Mouse (Mus musculus) central nervous system, embryonic 18 days (tissue): ENCODE measurements around the gene AC153137.1. TPM values are rescaled to one million over a fixed set of nuclear protein-coding genes. Genes with fewer than 3 reads are reported as not detected.

Experiments
- polyA plus RNA-seq: library from polyadenylated mRNA; depleted of rRNA; stranded (reverse); fragments of >200 nt; gene quantifications from 2 replicates; pipeline ENCODE4 v1.2.3, GENCODE M21; 2012; rRNA removed

The AC153137.1 gene
- polyA plus RNA-seq, result not detected in 2 replicates

GRCm38 (mm10) chr1:30977868-30978267 is at the start of gene AC153137.1:
TSS of gene AC153137.1 (minus strand) at chr1:30977968.

Other genes starting within 250 kb of the AC153137.1 start
- 51.2 and 55.0 TPM in 2 replicates for gene Phf3, start 104.0 kb downstream of the AC153137.1 start, polyA plus RNA-seq
- gene Lgsn, start 198.4 kb upstream of the AC153137.1 start, polyA plus RNA-seq, result 0.08 TPM in 1 of 2 replicates, not detected in the other
- gene 4931428L18Rik, start 244.7 kb upstream of the AC153137.1 start, polyA plus RNA-seq, result not detected in 2 replicates
- not detected in 2 replicates for gene Pih1d3, start 244.9 kb upstream of the AC153137.1 start, polyA plus RNA-seq